15 mouse cellular contexts compared by ENCODE assay signal in genomic region chr10:57583927-57584326, GRCm38 (mm10). TPM values are rescaled to one million over a fixed set of nuclear protein-coding genes. Genes with fewer than 3 reads are reported as not detected.
DNase-seq lines count a peak whose midpoint lies in the region; ATAC-seq and TF ChIP-seq lines count a peak whose summit lies in the region.
"Had no signal": no experiment of that assay in that cellular context is flagged by ENCODE, and none has a peak within 500 bp of the region (broad histone marks: within the 10 kb centered on the region; RNA-seq: fewer than 3 reads in every experiment).

No protein-coding gene starts in this region.

- H3K9ac ChIP-seq in neural tube, embryonic 15.5 days (replicated peaks): no peak overlapping the region
- H3K9ac ChIP-seq: heart, embryonic 13.5 days; midbrain, embryonic 12.5 days had no signal

- H3K36me3 ChIP-seq in thymus, adult 2 months (ENCODE audit: control insufficient read depth, insufficient read depth, low read length): no peaks in the 10 kb centered on the region
- no peaks in the 10 kb centered on the region for H3K36me3 ChIP-seq in neural tube, embryonic 15.5 days
- H3K36me3 ChIP-seq: heart, embryonic 13.5 days; midbrain, embryonic 12.5 days had no signal

- no peaks in the 10 kb centered on the region for H3K4me1 ChIP-seq in thymus, adult 2 months (replicated peaks; ENCODE audit: control insufficient read depth, insufficient read depth, low read length)
- no peaks in the 10 kb centered on the region for H3K4me1 ChIP-seq in neural tube, embryonic 15.5 days
- H3K4me1 ChIP-seq: heart, embryonic 13.5 days; midbrain, embryonic 12.5 days had no signal

- WGBS in thymus, adult 2 months: 83% methylated on average over 1 of the region's 1 CpGs
- whole genome bisulfite sequencing in neural tube, embryonic 15.5 days: 45% methylated on average over 1 of the region's 1 CpGs

- H3K4me3 ChIP-seq in layer of hippocampus, adult 2 months: no peak overlapping the region
- no peak overlapping the region for H3K4me3 ChIP-seq in thymus, adult 2 months (ENCODE audit: control insufficient read depth, insufficient read depth, low read length)
- no peak overlapping the region for H3K4me3 ChIP-seq in neural tube, embryonic 15.5 days (replicated peaks)
- H3K4me3 ChIP-seq: heart, embryonic 13.5 days; midbrain, embryonic 12.5 days had no signal

- no peak overlapping the region for H3K27ac ChIP-seq in layer of hippocampus, adult 2 months
- H3K27ac ChIP-seq in thymus, adult 2 months (ENCODE audit: control insufficient read depth, insufficient read depth, low read length): no peak overlapping the region
- H3K27ac ChIP-seq in neural tube, embryonic 15.5 days (replicated peaks): no peak overlapping the region
- H3K27ac ChIP-seq: heart, embryonic 13.5 days; midbrain, embryonic 12.5 days had no signal

- TF ChIP-seq CTCF in layer of hippocampus, adult 2 months (conservative IDR thresholded peaks at IDR 0.05): peak; percentile 49
- no peak for TF ChIP-seq CTCF in thymus, adult 2 months (IDR thresholded peaks at IDR 0.05; ENCODE audit: borderline replicate concordance, control insufficient read depth, extremely low read depth, insufficient read depth, low read length, poor library complexity)

- no peaks in the 10 kb centered on the region for H3K27me3 ChIP-seq in thymus, adult 2 months (ENCODE audit: control insufficient read depth, insufficient read depth, low read length)
- no peaks in the 10 kb centered on the region for H3K27me3 ChIP-seq in neural tube, embryonic 15.5 days (replicated peaks)
- H3K27me3 ChIP-seq: heart, embryonic 13.5 days; midbrain, embryonic 12.5 days had no signal

- no peak for DNase-seq in layer of hippocampus, adult 2 months (ENCODE audit: low spot score in 2 of 2)
- no peak for DNase-seq in layer of hippocampus, adult 11-12 months (ENCODE audit: low spot score)
- DNase-seq in thymus, postnatal 4 days: peak; percentile 29
- no peak for DNase-seq in thymus, adult 2 months
- DNase-seq in ovary, postnatal 10 days (ENCODE audit: low spot score): no peak
- DNase-seq: embryo, embryonic 11 days; gastrocnemius, postnatal 36 days; kidney, adult 11 months; lung, postnatal 10 days; right cerebral cortex, postnatal 4 days had no signal

- H3K9me3 ChIP-seq in neural tube, embryonic 15.5 days (replicated peaks): no peaks in the 10 kb centered on the region
- H3K9me3 ChIP-seq: heart, embryonic 13.5 days; midbrain, embryonic 12.5 days had no signal

- ATAC-seq in common myeloid progenitor, adult 5-6 weeks (replicated peaks; ENCODE audit: low read depth, poor library complexity, severe bottlenecking): peak; percentile 69
- ATAC-seq in neural tube, embryonic 15.5 days (ENCODE audit: low FRiP score): no peak
- ATAC-seq: forebrain, embryonic 16.5 days had no signal

- no peak overlapping the region for H3K4me2 ChIP-seq in neural tube, embryonic 15.5 days
- H3K4me2 ChIP-seq: heart, embryonic 13.5 days; midbrain, embryonic 12.5 days had no signal

- no peak for TF ChIP-seq POLR2A in thymus, adult 2 months (IDR thresholded peaks at IDR 0.05; ENCODE audit: control insufficient read depth, extremely low read depth, insufficient read depth, low read length, poor library complexity)

RNA-seq across cellular contexts. Expression of gene Pkib, which starts 47.9 kb away (rescaled TPM):
- 10 to 100 TPM; 11.9 to 17.8 TPM for total RNA-seq in layer of hippocampus, adult 2 months (2021)
- polyA plus RNA-seq in thymus, adult 2 months (2012; rRNA removed): 3.0 and 4.3 TPM in 2 replicates
- total RNA-seq in common myeloid progenitor, adult 5-6 weeks (2017): 5.9 and 11.9 TPM in 2 replicates
- 5.1 and 5.2 TPM in 2 replicates for polyA plus RNA-seq in neural tube, embryonic 15.5 days (2015; fragmentation: Nextera tagmentation; extraction: Ambion mirVana)
- total RNA-seq: gastrocnemius, postnatal 36 days had no signal

RNA-seq across cellular contexts. Expression of gene Serinc1, which starts 51.6 kb away (rescaled TPM):
- 100 to 1,000 TPM; 901 to 988 TPM for total RNA-seq in layer of hippocampus, adult 2 months (2021)
- 37.6 and 41.7 TPM in 2 replicates for polyA plus RNA-seq in thymus, adult 2 months (2012; rRNA removed)
- total RNA-seq in common myeloid progenitor, adult 5-6 weeks (2017): 59.5 and 83.8 TPM in 2 replicates
- polyA plus RNA-seq in neural tube, embryonic 15.5 days (2015; fragmentation: Nextera tagmentation; extraction: Ambion mirVana): 406 and 428 TPM in 2 replicates

Comparison
In these comparisons a context has a peak if more than half of its experiments do, and no peak if none do; other contexts are left out.
1. RNA of gene Serinc1, which starts 51.6 kb away (total RNA-seq): 901 to 988 TPM in layer of hippocampus, adult 2 months; 59.5 to 83.8 TPM in common myeloid progenitor, adult 5-6 weeks; every median in the first group is over 10 times any median in the second.